Mouse (Mus musculus) ES-E14 (cell line): ENCODE measurements at regions not wholly inside any gene's neighbourhood (a gene's known extent, or its start where the extent isn't known, plus 50 kb on each side); places are given as distances from the start of the nearest gene placed in this dataset.
A peak's percentile ranks its signal among the peaks of the same experiment; 100 is the strongest.

Source experiments
- DNase-seq: peaks from one replicate; pipeline ENCODE4 v3.0.0-alpha.2; 2013; ENCODE audit warnings: low read depth, low spot score
- H3K27ac ChIP-seq: 2 replicates; pipeline ENCODE4 v1.5.1; 2012; ENCODE audit warnings: low read depth, mild to moderate bottlenecking, low read length, moderate library complexity, mixed read lengths; ENCODE audit not compliant: poor library complexity, insufficient read depth, severe bottlenecking
- H3K36me3 ChIP-seq: 2 replicates; pipeline ENCODE4 v1.6.1; 2012; ENCODE audit warnings: mild to moderate bottlenecking, low read length, moderate library complexity, mixed read lengths; ENCODE audit not compliant: control insufficient read depth, poor library complexity, insufficient read depth, severe bottlenecking
- H3K4me1 ChIP-seq, 2 experiments: fragments of 150-350 bp in 1 of 2; sonication (generic) in 1 of 2; 2 replicates each; pipeline ENCODE4 v1.6.1; 2012; ENCODE audit warnings: low read length in 2 of 2, mild to moderate bottlenecking in 1 of 2, mixed read lengths in 1 of 2; ENCODE audit not compliant: control insufficient read depth in 2 of 2, insufficient read depth in 2 of 2, poor library complexity in 1 of 2
- H3K4me3 ChIP-seq, 2 experiments: fragments of 150-350 bp in 1 of 2; sonication (generic) in 1 of 2; 2 replicates each; pipeline ENCODE4 v1.5.1; 2012; ENCODE audit warnings: low read length in 2 of 2, low read depth in 1 of 2, mild to moderate bottlenecking in 1 of 2, mixed read lengths in 1 of 2; ENCODE audit not compliant: insufficient read depth in 1 of 2, poor library complexity in 1 of 2, severe bottlenecking in 1 of 2
- H3K9ac ChIP-seq: 2 replicates; pipeline ENCODE4 v1.6.1; 2012; ENCODE audit warnings: low read depth, mild to moderate bottlenecking, low read length, mixed read lengths; ENCODE audit not compliant: poor library complexity, insufficient read depth, severe bottlenecking
- H3K9me3 ChIP-seq: fragments of 150-350 bp; sonication (generic); 2 replicates; pipeline ENCODE4 v1.6.1; 2012; ENCODE audit warnings: low read depth, mild to moderate bottlenecking, low read length; ENCODE audit not compliant: control insufficient read depth, insufficient read depth
- CHD2 ChIP-seq: IDR thresholded peaks from 2 replicates; pipeline ENCODE4 v1.6.1; 2014; ENCODE audit warnings: mild to moderate bottlenecking, low read depth, low read length, inconsistent platforms
- HCFC1 ChIP-seq: IDR thresholded peaks from 2 replicates; pipeline ENCODE4 v1.6.1; 2012; ENCODE audit warnings: low read length, inconsistent platforms, borderline replicate concordance; ENCODE audit not compliant: insufficient read depth
- MAFK ChIP-seq: IDR thresholded peaks from 2 replicates; pipeline ENCODE4 v1.6.1; 2014; ENCODE audit warnings: mild to moderate bottlenecking, low read depth, low read length, inconsistent platforms; ENCODE audit not compliant: insufficient read depth
- ZC3H11A ChIP-seq: IDR thresholded peaks from 2 replicates; pipeline ENCODE4 v1.6.1; 2012; ENCODE audit warnings: low read depth, mild to moderate bottlenecking, inconsistent platforms, low read length, borderline replicate concordance
- ZNF384 ChIP-seq: IDR thresholded peaks from 2 replicates; pipeline ENCODE4 v1.6.1; 2012; ENCODE audit warnings: low read depth, low read length, inconsistent platforms
- in situ Hi-C, 2 experiments: fragments of 600-800 bp; cut with MboI; formaldehyde crosslinking; loops; one replicate each; pipeline ENCODE4 v1.15.1; 2025; ENCODE audit warnings: low sequenced_read_pairs in 2 of 2, inconsistent platforms in 1 of 2; ENCODE audit not compliant: unreplicated experiment in 2 of 2

- Histone ChIP-seq H3K36me3 (no peaks in the 10 kb centered on the region), H3K4me3 (no peak overlapping the region), H3K9me3 (no peaks in the 10 kb centered on the region), H3K9ac (no peak overlapping the region), H3K4me1 (peaks cover 3 to 7% of the 10 kb centered on the region in 2 experiments; a peak in 2 of 4 replicates), H3K27ac (no peak overlapping the region)
- no peak for TF ChIP-seq CHD2
- no peak for TF ChIP-seq HCFC1
- no peak for TF ChIP-seq ZNF384
- no peak for TF ChIP-seq ZC3H11A
- no peak for TF ChIP-seq MAFK
- DNase-seq: no peak
- in situ Hi-C loops: no loop called here
Observed at GRCm38 (mm10) chr13:99111736-99112386, 72.8 kb upstream of the Zfp366 start.

GRCm38 (mm10) chr13:99107983-99108382 is 76.6 kb upstream of the Zfp366 start:
- in situ Hi-C loops: no loop called here
- no peak overlapping the region for H3K9ac ChIP-seq
- no peaks in the 10 kb centered on the region for H3K36me3 ChIP-seq
- no peak overlapping the region for H3K4me3 ChIP-seq
- H3K4me1 ChIP-seq: peaks cover 2 to 3% of the 10 kb centered on the region in 2 experiments; a peak in 2 of 4 replicates
- H3K27ac ChIP-seq: no peak overlapping the region
- no peaks in the 10 kb centered on the region for H3K9me3 ChIP-seq
- DNase-seq: no peak
- no peak for TF ChIP-seq HCFC1
- no peak for TF ChIP-seq ZNF384
- no peak for TF ChIP-seq CHD2
- no peak for TF ChIP-seq ZC3H11A
- no peak for TF ChIP-seq MAFK

- Histone ChIP-seq H3K27ac (no peak overlapping the region), H3K4me1 (peaks cover 11 to 19% of the 10 kb centered on the region in 2 experiments), H3K36me3 (no peaks in the 10 kb centered on the region), H3K9me3 (no peaks in the 10 kb centered on the region), H3K4me3 (no peak overlapping the region), H3K9ac (no peak overlapping the region)
- DNase-seq: no peak
- TF ChIP-seq MAFK (no peak), HCFC1 (no peak), CHD2 (no peak), ZC3H11A (no peak), ZNF384 (no peak)
- in situ Hi-C loops: no loop called here
Observed at GRCm38 (mm10) chr13:99102089-99102681, 82.4 kb upstream of the Zfp366 start.

- TF ChIP-seq CHD2 (no peak), MAFK (no peak), ZC3H11A (no peak), HCFC1 (no peak), ZNF384 (no peak)
- Histone ChIP-seq H3K9me3 (no peaks in the 10 kb centered on the region), H3K4me1 (peaks cover 11 to 19% of the 10 kb centered on the region in 2 experiments), H3K4me3 (peak overlapping the region; percentile 24 to 51; a peak in 3 of 4 replicates), H3K27ac (no peak overlapping the region), H3K9ac (no peak overlapping the region), H3K36me3 (no peaks in the 10 kb centered on the region)
- in situ Hi-C loops: no loop called here
- DNase-seq: no peak
Observed at GRCm38 (mm10) chr13:99100430-99101409, 83.9 kb upstream of the Zfp366 start.
